Mouse (Mus musculus): ENCODE results near the gene Tatdn2. TPM values are rescaled to one million over a fixed set of nuclear protein-coding genes. Genes with fewer than 3 reads are reported as not detected.

The Tatdn2 gene
- polyA plus RNA-seq, 1 experiment from 2014 or later: 0.95 TPM

GRCm38 (mm10) chr6:113661353-113662241 lies 35.3 kb upstream of the Tatdn2 start:
- no peaks in the 10 kb centered on the region for H3K9me3 ChIP-seq (replicated peaks; ENCODE audit: low read length)
- H3K27ac ChIP-seq: peak overlapping the region; percentile 60
- H3K4me2 ChIP-seq (ENCODE audit: low read length): no peak overlapping the region
- no peak for TF ChIP-seq CTCF (IDR thresholded peaks at IDR 0.05; ENCODE audit: low read depth)
- no peaks in the 10 kb centered on the region for H3K36me3 ChIP-seq (ENCODE audit: insufficient read depth, low read length)
- 30% methylated on average over 12 of the region's 12 CpGs for WGBS
- no peaks in the 10 kb centered on the region for H3K27me3 ChIP-seq (ENCODE audit: insufficient read depth, low read length)
- peaks cover 24% of the 10 kb centered on the region for H3K4me1 ChIP-seq (replicated peaks; ENCODE audit: insufficient read depth, low read length)
- DNase-seq (ENCODE audit: low spot score) (no peak), ATAC-seq (replicated peaks; ENCODE audit: low FRiP score, low read depth) (peak; percentile 68)
- H3K4me3 ChIP-seq (replicated peaks; ENCODE audit: low read depth, low read length): no peak overlapping the region
- H3K9ac ChIP-seq (ENCODE audit: low read depth, low read length): no peak overlapping the region

- Histone ChIP-seq H3K9me3 (replicated peaks; ENCODE audit: low read length) (no peaks in the 10 kb centered on the region), H3K4me1 (replicated peaks; ENCODE audit: insufficient read depth, low read length) (peaks cover 24% of the 10 kb centered on the region), H3K27ac (no peak overlapping the region), H3K27me3 (ENCODE audit: insufficient read depth, low read length) (no peaks in the 10 kb centered on the region), H3K4me2 (ENCODE audit: low read length) (no peak overlapping the region), H3K9ac (ENCODE audit: low read depth, low read length) (no peak overlapping the region), H3K36me3 (ENCODE audit: insufficient read depth, low read length) (no peaks in the 10 kb centered on the region), H3K4me3 (replicated peaks; ENCODE audit: low read depth, low read length) (no peak overlapping the region)
- no peak for ATAC-seq (replicated peaks; ENCODE audit: low FRiP score, low read depth)
- peak; percentile 20; the same call in 1 of the 2 replicates for TF ChIP-seq CTCF (IDR thresholded peaks at IDR 0.05; ENCODE audit: low read depth)
- DNase-seq (ENCODE audit: low spot score): no peak
- 92% methylated on average over 8 of the region's 8 CpGs for WGBS
Measured at GRCm38 (mm10) chr6:113662964-113663700, 33.7 kb upstream of the Tatdn2 start.

DNA sequence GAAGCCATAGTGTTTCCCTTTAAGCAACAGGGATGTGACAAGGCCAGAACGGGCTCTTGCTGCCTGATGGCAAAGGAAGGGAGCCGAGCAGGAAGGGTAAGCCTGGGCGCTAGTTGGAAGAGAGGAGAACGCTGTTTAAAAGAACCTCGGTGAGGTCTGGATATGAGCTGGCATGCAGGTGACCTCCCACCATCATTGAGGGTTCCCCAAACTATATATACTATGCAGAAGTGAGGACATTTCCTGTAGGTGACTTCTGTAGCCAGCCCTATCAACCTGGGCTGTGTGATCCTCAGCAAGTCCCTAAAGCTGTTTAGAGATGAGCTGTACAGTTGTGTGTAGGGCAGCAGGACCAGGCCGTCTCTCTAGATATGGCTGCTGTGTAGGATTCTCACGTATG lies 32.5 kb upstream of the Tatdn2 start:
- Histone ChIP-seq H3K9ac (ENCODE audit: low read depth, low read length) (no peak overlapping the region), H3K36me3 (ENCODE audit: insufficient read depth, low read length) (no peaks in the 10 kb centered on the region), H3K4me2 (ENCODE audit: low read length) (no peak overlapping the region), H3K27ac (no peak overlapping the region), H3K4me3 (replicated peaks; ENCODE audit: low read depth, low read length) (no peak overlapping the region), H3K27me3 (ENCODE audit: insufficient read depth, low read length) (no peaks in the 10 kb centered on the region), H3K9me3 (replicated peaks; ENCODE audit: low read length) (no peaks in the 10 kb centered on the region), H3K4me1 (replicated peaks; ENCODE audit: insufficient read depth, low read length) (peaks cover 30% of the 10 kb centered on the region)
- DNase-seq (ENCODE audit: low spot score) (no peak), ATAC-seq (replicated peaks; ENCODE audit: low FRiP score, low read depth) (no peak)
- TF ChIP-seq CTCF (IDR thresholded peaks at IDR 0.05; ENCODE audit: low read depth): no peak
- WGBS: 85% methylated on average over 7 of the region's 7 CpGs

GRCm38 (mm10) chr6:113667611-113668122 lies 29.2 kb upstream of the Tatdn2 start:
- Histone ChIP-seq H3K27me3 (ENCODE audit: insufficient read depth, low read length) (no peaks in the 10 kb centered on the region), H3K4me3 (replicated peaks; ENCODE audit: low read depth, low read length) (no peak overlapping the region), H3K4me1 (replicated peaks; ENCODE audit: insufficient read depth, low read length) (peaks cover 8% of the 10 kb centered on the region; the same call in 1 of the 2 replicates), H3K9ac (ENCODE audit: low read depth, low read length) (no peak overlapping the region), H3K9me3 (replicated peaks; ENCODE audit: low read length) (no peaks in the 10 kb centered on the region), H3K27ac (0 out of 2 replicates have a peak overlapping the region, but pooled peaks have one; percentile 2), H3K36me3 (ENCODE audit: insufficient read depth, low read length) (no peaks in the 10 kb centered on the region), H3K4me2 (ENCODE audit: low read length) (no peak overlapping the region)
- 38% methylated on average over 8 of the region's 8 CpGs for WGBS
- no peak for TF ChIP-seq CTCF (IDR thresholded peaks at IDR 0.05; ENCODE audit: low read depth)
- no peak for DNase-seq (ENCODE audit: low spot score)
- ATAC-seq (replicated peaks; ENCODE audit: low FRiP score, low read depth): no peak

DNA sequence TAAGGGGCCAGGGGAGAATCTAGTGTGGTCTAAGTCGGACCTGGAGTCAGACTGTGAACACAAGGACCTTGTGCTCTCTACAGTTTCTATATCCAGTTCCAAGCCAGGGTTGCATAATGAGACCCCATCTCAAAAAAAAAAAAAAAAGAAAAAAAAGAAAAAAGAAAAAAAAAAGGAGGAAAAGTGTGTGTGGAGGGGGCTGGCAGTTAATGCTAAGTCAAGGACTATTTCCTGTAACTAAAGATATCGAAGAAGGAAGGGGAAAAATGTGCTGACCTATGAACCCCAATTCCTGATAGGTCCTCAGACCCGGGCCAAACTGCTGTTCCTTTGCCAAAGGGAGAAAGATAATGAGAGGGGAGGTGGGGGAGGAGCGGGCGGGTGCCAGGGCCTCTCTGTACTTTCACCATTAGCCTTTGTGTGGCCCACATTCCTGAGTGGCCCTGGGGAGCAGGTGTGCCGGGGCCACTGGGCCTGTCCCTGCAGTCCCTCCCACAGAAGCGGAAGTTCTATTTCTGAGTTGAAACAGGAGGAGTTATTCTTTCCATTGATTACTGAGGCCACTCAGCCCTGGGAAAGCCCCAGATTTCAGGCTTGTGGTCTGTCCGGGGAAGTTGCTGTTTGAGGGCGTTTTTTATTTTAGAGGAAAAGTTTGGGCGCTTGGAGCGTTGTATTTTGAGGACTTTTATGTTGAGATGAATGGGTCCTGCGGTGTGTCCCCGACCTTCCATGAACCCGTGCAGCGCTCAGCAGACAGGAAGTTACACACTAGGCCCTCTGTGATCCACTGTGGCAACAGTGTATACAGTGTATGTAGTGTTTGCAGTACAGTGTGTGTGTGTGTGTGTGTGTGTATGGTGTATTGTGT lies 28.3 kb upstream of the Tatdn2 start:
- Histone ChIP-seq H3K4me3 (replicated peaks; ENCODE audit: low read depth, low read length) (no peak overlapping the region), H3K4me1 (replicated peaks; ENCODE audit: insufficient read depth, low read length) (peaks cover 8% of the 10 kb centered on the region; the same call in 1 of the 2 replicates), H3K27ac (peak overlapping the region; percentile 62; the same call in 1 of the 2 replicates), H3K36me3 (ENCODE audit: insufficient read depth, low read length) (no peaks in the 10 kb centered on the region), H3K9me3 (replicated peaks; ENCODE audit: low read length) (no peaks in the 10 kb centered on the region), H3K9ac (ENCODE audit: low read depth, low read length) (no peak overlapping the region), H3K4me2 (ENCODE audit: low read length) (no peak overlapping the region), H3K27me3 (ENCODE audit: insufficient read depth, low read length) (no peaks in the 10 kb centered on the region)
- DNase-seq (ENCODE audit: low spot score) (peak; percentile 53), ATAC-seq (replicated peaks; ENCODE audit: low FRiP score, low read depth) (peak; percentile 58; the same call in 1 of the 2 replicates)
- no peak for TF ChIP-seq CTCF (IDR thresholded peaks at IDR 0.05; ENCODE audit: low read depth)
- 26% methylated on average over 15 of the region's 15 CpGs for WGBS

All from kidney, postnatal 0 days (tissue).